Mouse (Mus musculus): Measurements from ENCODE around the gene Rpl35.
A peak's percentile ranks its signal among the peaks of the same experiment; 100 is the strongest.

The Rpl35 gene

GRCm38 (mm10) chr2:38997386-38998374 is 7.7 kb downstream of the Rpl35 start, which contains the start of gene Wdr38:
TSS of gene Wdr38 (plus strand) at chr2:38997476.
- peak; percentile 82 to 91 for DNase-seq (ENCODE audit: low spot score in 2 of 2)

GRCm38 (mm10) chr2:38992452-38992851 is 13.0 kb downstream of the Rpl35 start:
- DNase-seq (ENCODE audit: low spot score in 2 of 2): no peak

- no peak for DNase-seq (ENCODE audit: low spot score in 2 of 2)
Measured at GRCm38 (mm10) chr2:38992004-38992403, 13.4 kb downstream of the Rpl35 start.

- DNase-seq (ENCODE audit: low spot score in 2 of 2): no peak
Measured at GRCm38 (mm10) chr2:38988929-38989328, 16.5 kb downstream of the Rpl35 start.

GRCm38 (mm10) chr2:38987803-38988510 is 17.5 kb downstream of the Rpl35 start:
- DNase-seq (ENCODE audit: low spot score in 2 of 2): peak; percentile 49 to 74

- no peak for DNase-seq (ENCODE audit: low spot score in 2 of 2)
Measured at GRCm38 (mm10) chr2:38987371-38987770, 18.1 kb downstream of the Rpl35 start.

GRCm38 (mm10) chr2:38986580-38986979 is 18.8 kb downstream of the Rpl35 start:
- DNase-seq (ENCODE audit: low spot score in 2 of 2): no peak

GRCm38 (mm10) chr2:38983456-38983855 is 22.0 kb downstream of the Rpl35 start:
- no peak for DNase-seq (ENCODE audit: low spot score in 2 of 2)

GRCm38 (mm10) chr2:38977837-38978236 is 27.6 kb downstream of the Rpl35 start:
- DNase-seq (ENCODE audit: low spot score in 2 of 2): no peak

GRCm38 (mm10) chr2:38975941-38976805 is 29.3 kb downstream of the Rpl35 start:
- DNase-seq (ENCODE audit: low spot score in 2 of 2): no peak

GRCm38 (mm10) chr2:38975181-38975580 is 30.2 kb downstream of the Rpl35 start:
- no peak for DNase-seq (ENCODE audit: low spot score in 2 of 2)

GRCm38 (mm10) chr2:38974171-38974570 is 31.3 kb downstream of the Rpl35 start:
- DNase-seq (ENCODE audit: low spot score in 2 of 2): no peak

GRCm38 (mm10) chr2:38973701-38974100 is 31.7 kb downstream of the Rpl35 start:
- DNase-seq (ENCODE audit: low spot score in 2 of 2): no peak

GRCm38 (mm10) chr2:38973223-38973622 is 32.2 kb downstream of the Rpl35 start:
- no peak for DNase-seq (ENCODE audit: low spot score in 2 of 2)

GRCm38 (mm10) chr2:38970057-38970456 is 35.4 kb downstream of the Rpl35 start:
- DNase-seq (ENCODE audit: low spot score in 2 of 2): no peak

GRCm38 (mm10) chr2:38969650-38970049 is 35.8 kb downstream of the Rpl35 start:
- no peak for DNase-seq (ENCODE audit: low spot score in 2 of 2)

GRCm38 (mm10) chr2:38964198-38964597 is 41.2 kb downstream of the Rpl35 start:
- no peak for DNase-seq (ENCODE audit: low spot score in 2 of 2)

- no peak for DNase-seq (ENCODE audit: low spot score in 2 of 2)
Measured at GRCm38 (mm10) chr2:38957671-38958223, 47.7 kb downstream of the Rpl35 start.

- no peak for DNase-seq (ENCODE audit: low spot score in 2 of 2)
Measured at GRCm38 (mm10) chr2:38956062-38956461, 49.4 kb downstream of the Rpl35 start.

- DNase-seq (ENCODE audit: low spot score in 2 of 2): peak in 1 of 2 experiments; percentile 25
Measured at GRCm38 (mm10) chr2:38953152-38953883, 52.1 kb downstream of the Rpl35 start.

All from urinary bladder, adult 18-20 months (tissue).